10 mouse cellular contexts compared by ENCODE assay signal in the genomic region with DNA sequence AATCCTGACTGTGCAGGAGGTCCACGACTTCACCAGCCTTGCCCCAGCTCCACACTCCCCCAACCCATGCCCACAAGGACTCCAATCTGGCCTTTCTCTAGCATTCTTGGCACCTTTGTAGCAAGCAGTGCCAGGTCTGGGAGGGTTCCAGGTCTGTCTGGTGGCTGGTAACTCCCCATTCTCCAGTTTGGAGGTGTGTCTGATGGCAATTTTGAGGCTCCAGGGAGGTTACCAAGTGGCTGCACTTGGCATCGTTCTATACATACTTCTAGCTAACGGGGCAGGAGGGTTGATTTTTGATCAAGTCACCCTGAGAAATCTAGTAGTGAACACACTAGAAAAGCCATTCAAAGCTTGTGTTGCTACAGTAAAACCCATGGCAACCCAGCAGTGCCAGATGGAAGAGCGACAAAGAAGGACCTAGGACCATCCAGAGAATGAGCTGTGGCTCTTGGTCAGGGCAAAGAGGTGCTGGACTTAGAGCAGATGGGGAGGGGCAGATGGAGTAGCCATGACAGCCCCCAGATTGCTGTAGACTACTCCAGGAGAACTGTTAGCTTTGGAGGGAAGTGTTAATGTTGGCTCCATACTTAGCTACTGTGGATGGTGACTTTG.
DNase-seq lines count a peak whose midpoint lies in the region; ATAC-seq and TF ChIP-seq lines count a peak whose summit lies in the region.
"Had no signal": no experiment of that assay in that cellular context is flagged by ENCODE, and none has a peak within 500 bp of the region (broad histone marks: within the 10 kb centered on the region; RNA-seq: fewer than 3 reads in every experiment).

No protein-coding gene starts in this region.

- no peaks in the 10 kb centered on the region for H3K79me2 ChIP-seq in heart, adult 2 months (replicated peaks; ENCODE audit: control insufficient read depth, insufficient read depth, low read length)

- H3K4me2 ChIP-seq in hindbrain, embryonic 15.5 days = no peak overlapping the region
- no peak overlapping the region for H3K4me2 ChIP-seq in midbrain, embryonic 11.5 days
- H3K4me2 ChIP-seq in lung, postnatal 0 days (replicated peaks; ENCODE audit: low read depth, low read length) = no peak overlapping the region
- H3K4me2 ChIP-seq: heart, embryonic 13.5 days had no signal

- peak; percentile 88 for DNase-seq in heart, adult 11 months
- no peak for DNase-seq in heart, adult 8-10 months (ENCODE audit: low spot score)
- DNase-seq in embryonic facial prominence, embryonic 10.5 days (ENCODE audit: low spot score) = no peak
- no peak for DNase-seq in midbrain, embryonic 11.5 days (ENCODE audit: low spot score, missing footprints)
- no peak for DNase-seq in lung, postnatal 0 days (ENCODE audit: low spot score)
- DNase-seq in heart, adult 2 months = no peak
- DNase-seq: lung, postnatal 36 days had no signal

- H3K27me3 ChIP-seq in embryonic facial prominence, embryonic 10.5 days (replicated peaks; ENCODE audit: low read depth, poor library complexity, severe bottlenecking) = peaks cover 25% of the 10 kb centered on the region
- no peaks in the 10 kb centered on the region for H3K27me3 ChIP-seq in hindbrain, embryonic 15.5 days
- H3K27me3 ChIP-seq in midbrain, embryonic 11.5 days (ENCODE audit: control insufficient read depth, insufficient read depth, low read length) = no peaks in the 10 kb centered on the region
- H3K27me3 ChIP-seq in lung, postnatal 0 days (replicated peaks; ENCODE audit: insufficient read depth, low read length) = no peaks in the 10 kb centered on the region
- no peaks in the 10 kb centered on the region for H3K27me3 ChIP-seq in heart, adult 2 months (ENCODE audit: control insufficient read depth, insufficient read depth, low read length)

- ATAC-seq in hindbrain, embryonic 15.5 days (ENCODE audit: low FRiP score, low read depth) = peak; percentile 52; the same call in 1 of the 2 replicates
- ATAC-seq in midbrain, embryonic 11.5 days (ENCODE audit: low FRiP score) = no peak
- no peak for ATAC-seq in lung, postnatal 0 days
- ATAC-seq in monocyte, adult 5-6 weeks (replicated peaks; ENCODE audit: insufficient number of reproducible peaks, low FRiP score, low TSS enrichment, poor library complexity, severe bottlenecking) = no peak

- TF ChIP-seq EP300 in lung, postnatal 0 days (IDR thresholded peaks at IDR 0.05) = no peak
- no peak for TF ChIP-seq EP300 in heart, adult 2 months (IDR thresholded peaks at IDR 0.05; ENCODE audit: insufficient read depth, low read depth, low read length)

- H3K9ac ChIP-seq in hindbrain, embryonic 15.5 days = no peak overlapping the region
- no peak overlapping the region for H3K9ac ChIP-seq in midbrain, embryonic 11.5 days (ENCODE audit: low read length)
- no peak overlapping the region for H3K9ac ChIP-seq in lung, postnatal 0 days (replicated peaks; ENCODE audit: low read depth)
- no peak overlapping the region for H3K9ac ChIP-seq in heart, adult 2 months (ENCODE audit: low read depth, low read length)
- H3K9ac ChIP-seq: heart, embryonic 13.5 days had no signal

- peaks cover 35% of the 10 kb centered on the region for H3K4me1 ChIP-seq in embryonic facial prominence, embryonic 10.5 days
- H3K4me1 ChIP-seq in hindbrain, embryonic 15.5 days (replicated peaks) = peaks cover 35% of the 10 kb centered on the region
- H3K4me1 ChIP-seq in midbrain, embryonic 11.5 days (ENCODE audit: control insufficient read depth, insufficient read depth, low read length) = peaks cover 23% of the 10 kb centered on the region
- H3K4me1 ChIP-seq in lung, postnatal 0 days (ENCODE audit: insufficient read depth, low read depth, low read length) = no peaks in the 10 kb centered on the region
- H3K4me1 ChIP-seq in heart, adult 2 months (ENCODE audit: control insufficient read depth, insufficient read depth, low read length) = no peaks in the 10 kb centered on the region

- no peaks in the 10 kb centered on the region for H3K36me3 ChIP-seq in embryonic facial prominence, embryonic 10.5 days (replicated peaks)
- H3K36me3 ChIP-seq in hindbrain, embryonic 15.5 days = no peaks in the 10 kb centered on the region
- H3K36me3 ChIP-seq in midbrain, embryonic 11.5 days (ENCODE audit: control insufficient read depth, insufficient read depth, low read length) = no peaks in the 10 kb centered on the region
- H3K36me3 ChIP-seq in lung, postnatal 0 days (ENCODE audit: insufficient read depth, low read length) = no peaks in the 10 kb centered on the region
- H3K36me3 ChIP-seq in heart, adult 2 months (ENCODE audit: control insufficient read depth, insufficient read depth, low read length) = no peaks in the 10 kb centered on the region
- H3K36me3 ChIP-seq: heart, embryonic 13.5 days had no signal

- intact Hi-C loops in heart, adult 2 months (cut with DNase I) = no loop called here

- H3K9me3 ChIP-seq in embryonic facial prominence, embryonic 10.5 days = no peaks in the 10 kb centered on the region
- no peaks in the 10 kb centered on the region for H3K9me3 ChIP-seq in hindbrain, embryonic 15.5 days
- no peaks in the 10 kb centered on the region for H3K9me3 ChIP-seq in midbrain, embryonic 11.5 days (ENCODE audit: control insufficient read depth, low read length)
- H3K9me3 ChIP-seq in lung, postnatal 0 days (ENCODE audit: low read length) = no peaks in the 10 kb centered on the region
- H3K9me3 ChIP-seq: heart, embryonic 13.5 days had no signal

- no peak overlapping the region for H3K4me3 ChIP-seq in embryonic facial prominence, embryonic 10.5 days
- H3K4me3 ChIP-seq in hindbrain, embryonic 15.5 days = no peak overlapping the region
- H3K4me3 ChIP-seq in midbrain, embryonic 11.5 days (ENCODE audit: low read depth, low read length) = no peak overlapping the region
- H3K4me3 ChIP-seq in lung, postnatal 0 days (ENCODE audit: low read depth, low read length) = no peak overlapping the region
- H3K4me3 ChIP-seq in heart, adult 2 months = no peak overlapping the region
- H3K4me3 ChIP-seq: heart, embryonic 13.5 days had no signal

- no peak for TF ChIP-seq POLR2A in heart, adult 2 months (IDR thresholded peaks at IDR 0.05; ENCODE audit: insufficient read depth, low read depth, low read length)

- H3K27ac ChIP-seq in embryonic facial prominence, embryonic 10.5 days (replicated peaks) = peak overlapping the region; percentile 66
- H3K27ac ChIP-seq in hindbrain, embryonic 15.5 days (replicated peaks) = peak overlapping the region; percentile 17
- peak overlapping the region; percentile 80; the same call in 1 of the 2 replicates for H3K27ac ChIP-seq in midbrain, embryonic 11.5 days (ENCODE audit: low read depth, low read length)
- no peak overlapping the region for H3K27ac ChIP-seq in lung, postnatal 0 days (ENCODE audit: low read length)
- no peak overlapping the region for H3K27ac ChIP-seq in heart, adult 2 months
- H3K27ac ChIP-seq: heart, embryonic 13.5 days had no signal

- WGBS in embryonic facial prominence, embryonic 10.5 days = 84% methylated on average over 4 of the region's 4 CpGs
- WGBS in hindbrain, embryonic 15.5 days = 49% methylated on average over 4 of the region's 4 CpGs
- WGBS in midbrain, embryonic 11.5 days = 92% methylated on average over 4 of the region's 4 CpGs
- WGBS in lung, postnatal 0 days = 70% methylated on average over 4 of the region's 4 CpGs
- WGBS in heart, adult 2 months = 66% methylated on average over 4 of the region's 4 CpGs

- no peak for TF ChIP-seq CTCF in lung, postnatal 0 days (IDR thresholded peaks at IDR 0.05)
- TF ChIP-seq CTCF in heart, adult 2 months (IDR thresholded peaks at IDR 0.05) = no peak

Comparison
In these comparisons a context has a peak if more than half of its experiments do, and no peak if none do; other contexts are left out.
1. H3K27ac ChIP-seq: peak in embryonic facial prominence, embryonic 10.5 days (single experiment), hindbrain, embryonic 15.5 days (single experiment) and midbrain, embryonic 11.5 days (single experiment); none in lung, postnatal 0 days (single experiment) and heart, adult 2 months (single experiment).